Mouse (Mus musculus) stomach, postnatal 0 days (tissue): ENCODE measurements at regions not wholly inside any gene's neighbourhood (a gene's known extent, or its start where the extent isn't known, plus 50 kb on each side); places are given as distances from the start of the nearest gene placed in this dataset.

Experiments used
- CTCF ChIP-seq: IDR thresholded peaks from 2 replicates; pipeline ENCODE4 v1.5.1; 2016; ENCODE audit warnings: antibody characterized with exemption, low read depth, mild to moderate bottlenecking, moderate library complexity
- EP300 ChIP-seq: optimal IDR thresholded peaks from 2 replicates; pipeline ENCODE3; 2016; ENCODE audit warnings: antibody characterized with exemption

DNA sequence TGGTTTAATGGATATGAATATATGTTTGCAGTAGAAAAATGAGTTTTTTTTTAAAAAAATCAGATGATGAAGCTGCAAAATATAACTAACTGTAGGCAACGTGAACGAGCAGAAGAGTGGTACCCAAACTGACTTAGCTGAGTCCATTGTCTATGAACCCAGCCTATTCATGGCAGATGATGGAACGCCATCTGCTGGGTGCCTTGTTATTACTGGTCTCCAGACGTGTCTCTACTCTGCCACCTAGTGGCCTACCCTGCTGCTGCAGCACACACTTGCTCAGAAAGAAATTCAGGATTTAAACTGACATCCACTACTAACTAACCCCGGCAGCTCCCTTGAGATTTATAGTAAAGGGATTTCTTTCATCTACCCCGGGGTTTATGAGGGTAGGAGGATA, 143.7 kb downstream of the Csl start:
- TF ChIP-seq CTCF = peak; percentile 100
- TF ChIP-seq EP300 = no peak
